Mouse (Mus musculus) hindbrain, embryonic 15.5 days (tissue): Measurements from ENCODE around the gene Lrrc31. TPM values are rescaled to one million over a fixed set of nuclear protein-coding genes. Genes with fewer than 3 reads are reported as not detected.
A peak's percentile ranks its signal among the peaks of the same experiment; 100 is the strongest.
"Not testable (repeated sequence)": the region's sequence is repeated elsewhere in the genome, so short reads cannot be mapped to it uniquely, and the experiment has no call there.

Experiments
- ATAC-seq: fragments of 200-750 bp; cut with Nextera tagmentation; 2 replicates; pipeline ENCODE4 v1.8.0; 2017; ENCODE audit warnings: low read depth, moderate number of reproducible peaks, moderate TSS enrichment; ENCODE audit not compliant: low FRiP score
- H3K27ac ChIP-seq: fragments of 300-500 bp; sonication (generic); replicated peaks from 2 replicates; pipeline ENCODE4 v1.5.1; 2015; ENCODE audit warnings: mild to moderate bottlenecking, inconsistent platforms
- H3K27me3 ChIP-seq: fragments of 300-500 bp; sonication (generic); 2 replicates; pipeline ENCODE4 v1.6.1; 2015; ENCODE audit warnings: control low read depth, inconsistent platforms
- H3K36me3 ChIP-seq: fragments of 300-500 bp; sonication (generic); 2 replicates; pipeline ENCODE4 v1.6.1; 2015; ENCODE audit warnings: control low read depth, inconsistent platforms
- H3K4me1 ChIP-seq: fragments of 300-500 bp; sonication (generic); replicated peaks from 2 replicates; pipeline ENCODE4 v1.6.1; 2015; ENCODE audit warnings: control low read depth, inconsistent platforms
- H3K4me2 ChIP-seq: fragments of 300-500 bp; sonication (generic); 2 replicates; pipeline ENCODE4 v1.6.1; 2015; ENCODE audit warnings: moderate library complexity, mild to moderate bottlenecking, inconsistent platforms
- H3K4me3 ChIP-seq: fragments of 300-500 bp; sonication (generic); 2 replicates; pipeline ENCODE4 v1.5.1; 2015; ENCODE audit warnings: mild to moderate bottlenecking, inconsistent platforms
- H3K9ac ChIP-seq: fragments of 300-500 bp; sonication (generic); 2 replicates; pipeline ENCODE4 v1.6.1; 2015; ENCODE audit warnings: inconsistent platforms
- H3K9me3 ChIP-seq: fragments of 300-500 bp; sonication (generic); 2 replicates; pipeline ENCODE4 v1.6.1; 2016; ENCODE audit warnings: control low read depth, inconsistent platforms
- WGBS: fragments of 180-500 bp; shearing (Covaris S2); methylation state at CpG from one replicate; pipeline ENCODE4 v1.1.7; 2015; 5-methylcytosine and 5-hydroxymethylcytosine counted together
- polyA plus RNA-seq: library from polyadenylated mRNA; unstranded; fragments of >200 nt; fragmentation: Nextera tagmentation; extraction: Ambion mirVana; gene quantifications from 2 replicates; pipeline ENCODE4 v1.2.1, GENCODE M21; 2015

The Lrrc31 gene
- 0.29 TPM in 1 of 2 replicates, not detected in the other for polyA plus RNA-seq

GRCm38 (mm10) chr3:30699711-30700505 is at the start of gene Lrrc31:
Gene Lrrc31 (minus strand): TSS chr3:30699843.
- not testable (repeated sequence) for H3K4me2 ChIP-seq, ATAC-seq, H3K9ac ChIP-seq, H3K27me3 ChIP-seq, H3K9me3 ChIP-seq, H3K4me3 ChIP-seq, H3K27ac ChIP-seq, H3K36me3 ChIP-seq, H3K4me1 ChIP-seq
- 91% methylated on average over 6 of the region's 6 CpGs for WGBS

- Histone ChIP-seq H3K4me1 (no peaks in the 10 kb centered on the region), H3K27ac (no peak overlapping the region), H3K36me3 (no peaks in the 10 kb centered on the region), H3K4me2 (no peak overlapping the region), H3K27me3 (no peaks in the 10 kb centered on the region), H3K4me3 (no peak overlapping the region), H3K9ac (no peak overlapping the region), H3K9me3 (0 out of 2 replicates have a peak, but pooled peaks cover 5% of the 10 kb centered on the region)
- no peak for ATAC-seq
- WGBS: 93% methylated on average over 9 of the region's 9 CpGs
These were observed 48.7 kb upstream of the Lrrc31 start for GRCm38 (mm10) chr3:30748316-30748715.

- no peaks in the 10 kb centered on the region for H3K27me3 ChIP-seq
- no peak for ATAC-seq
- H3K27ac ChIP-seq: no peak within 1 kb of the TSS
- no peak within 1 kb of the TSS for H3K9ac ChIP-seq
- no peaks in the 10 kb centered on the region for H3K4me1 ChIP-seq
- no peak within 1 kb of the TSS for H3K4me2 ChIP-seq
- H3K9me3 ChIP-seq: 0 out of 2 replicates have a peak, but pooled peaks cover 5% of the 10 kb centered on the region
- no peak within 1 kb of the TSS for H3K4me3 ChIP-seq
- no peaks in the 10 kb centered on the region for H3K36me3 ChIP-seq
- 86% methylated on average over 7 of the region's 7 CpGs for WGBS
These were observed 46.4 kb upstream of the Lrrc31 start, which contains the start of gene Samd7 for GRCm38 (mm10) chr3:30746006-30746405. Gene Samd7 (plus strand): TSS chr3:30746293.

GRCm38 (mm10) chr3:30742891-30743290 is 43.2 kb upstream of the Lrrc31 start:
- no peak overlapping the region for H3K9ac ChIP-seq
- H3K27me3 ChIP-seq: no peaks in the 10 kb centered on the region
- H3K4me3 ChIP-seq: no peak overlapping the region
- no peak overlapping the region for H3K27ac ChIP-seq
- no peak overlapping the region for H3K4me2 ChIP-seq
- no peaks in the 10 kb centered on the region for H3K36me3 ChIP-seq
- no peak for ATAC-seq
- WGBS: 93% methylated on average over 7 of the region's 7 CpGs
- no peaks in the 10 kb centered on the region for H3K4me1 ChIP-seq
- 0 out of 2 replicates have a peak, but pooled peaks cover 5% of the 10 kb centered on the region for H3K9me3 ChIP-seq

GRCm38 (mm10) chr3:30741306-30741705 is 41.7 kb upstream of the Lrrc31 start:
- 85% methylated on average over 6 of the region's 6 CpGs for WGBS
- H3K9ac ChIP-seq: no peak overlapping the region
- no peaks in the 10 kb centered on the region for H3K27me3 ChIP-seq
- H3K9me3 ChIP-seq: 0 out of 2 replicates have a peak, but pooled peaks cover 5% of the 10 kb centered on the region
- ATAC-seq: no peak
- H3K27ac ChIP-seq: no peak overlapping the region
- 0 out of 2 replicates have a peak, but pooled peaks cover 5% of the 10 kb centered on the region for H3K4me1 ChIP-seq
- no peaks in the 10 kb centered on the region for H3K36me3 ChIP-seq
- no peak overlapping the region for H3K4me3 ChIP-seq
- no peak overlapping the region for H3K4me2 ChIP-seq

- Histone ChIP-seq H3K27ac (no peak overlapping the region), H3K9me3 (no peaks in the 10 kb centered on the region), H3K9ac (no peak overlapping the region), H3K4me1 (0 out of 2 replicates have a peak, but pooled peaks cover 5% of the 10 kb centered on the region), H3K27me3 (no peaks in the 10 kb centered on the region), H3K36me3 (no peaks in the 10 kb centered on the region), H3K4me2 (peak overlapping the region; percentile 20; the same call in 1 of the 2 replicates), H3K4me3 (no peak overlapping the region)
- ATAC-seq: peak; percentile 63; the same call in 1 of the 2 replicates
- 50% methylated on average over 9 of the region's 9 CpGs for WGBS
These were observed 37.2 kb upstream of the Lrrc31 start for GRCm38 (mm10) chr3:30736809-30737208.

GRCm38 (mm10) chr3:30729046-30729445 is 29.4 kb upstream of the Lrrc31 start:
- no peak overlapping the region for H3K9ac ChIP-seq
- WGBS: 95% methylated on average over 5 of the region's 5 CpGs
- no peaks in the 10 kb centered on the region for H3K27me3 ChIP-seq
- no peak for ATAC-seq
- H3K4me1 ChIP-seq: no peaks in the 10 kb centered on the region
- H3K36me3 ChIP-seq: no peaks in the 10 kb centered on the region
- no peak overlapping the region for H3K27ac ChIP-seq
- H3K9me3 ChIP-seq: no peaks in the 10 kb centered on the region
- H3K4me2 ChIP-seq: no peak overlapping the region
- H3K4me3 ChIP-seq: no peak overlapping the region

GRCm38 (mm10) chr3:30727209-30727608 is 27.6 kb upstream of the Lrrc31 start:
- WGBS: 81% methylated on average over 4 of the region's 4 CpGs

GRCm38 (mm10) chr3:30725514-30725913 is 25.9 kb upstream of the Lrrc31 start:
- Histone ChIP-seq H3K9me3 (no peaks in the 10 kb centered on the region), H3K4me2 (no peak overlapping the region), H3K27ac (no peak overlapping the region), H3K36me3 (no peaks in the 10 kb centered on the region), H3K27me3 (no peaks in the 10 kb centered on the region), H3K9ac (no peak overlapping the region), H3K4me3 (no peak overlapping the region), H3K4me1 (0 out of 2 replicates have a peak, but pooled peaks cover 5% of the 10 kb centered on the region)
- ATAC-seq: no peak
- WGBS: 83% methylated on average over 7 of the region's 7 CpGs

More at GRCm38 (mm10) chr3:30727209-30727608, 27.6 kb upstream of the Lrrc31 start:
- no peaks in the 10 kb centered on the region for H3K27me3 ChIP-seq
- H3K4me1 ChIP-seq: 0 out of 2 replicates have a peak, but pooled peaks cover 5% of the 10 kb centered on the region
- H3K4me2 ChIP-seq: no peak overlapping the region
- H3K27ac ChIP-seq: no peak overlapping the region
- no peak overlapping the region for H3K4me3 ChIP-seq
- no peak for ATAC-seq
- H3K36me3 ChIP-seq: no peaks in the 10 kb centered on the region
- no peaks in the 10 kb centered on the region for H3K9me3 ChIP-seq
- H3K9ac ChIP-seq: no peak overlapping the region

- Histone ChIP-seq H3K4me1 (0 out of 2 replicates have a peak, but pooled peaks cover 5% of the 10 kb centered on the region), H3K4me3 (no peak overlapping the region), H3K9ac (no peak overlapping the region), H3K36me3 (no peaks in the 10 kb centered on the region), H3K9me3 (no peaks in the 10 kb centered on the region), H3K27ac (no peak overlapping the region), H3K4me2 (no peak overlapping the region), H3K27me3 (no peaks in the 10 kb centered on the region)
- WGBS: 81% methylated on average over 10 of the region's 10 CpGs
- ATAC-seq: no peak
These were observed 25.3 kb upstream of the Lrrc31 start for GRCm38 (mm10) chr3:30724848-30725465.

GRCm38 (mm10) chr3:30724105-30724824 is 24.6 kb upstream of the Lrrc31 start:
- Histone ChIP-seq H3K36me3 (no peaks in the 10 kb centered on the region), H3K4me1 (0 out of 2 replicates have a peak, but pooled peaks cover 5% of the 10 kb centered on the region), H3K9me3 (no peaks in the 10 kb centered on the region), H3K27me3 (no peaks in the 10 kb centered on the region), H3K9ac (no peak overlapping the region), H3K27ac (no peak overlapping the region), H3K4me3 (no peak overlapping the region), H3K4me2 (no peak overlapping the region)
- 51% methylated on average over 10 of the region's 10 CpGs for WGBS
- no peak for ATAC-seq
